In genomic region chr12:85599478-85600152, GRCm38 (mm10) we compare ENCODE assay signal across 8 mouse cellular contexts. TPM values are rescaled to one million over a fixed set of nuclear protein-coding genes. Genes with fewer than 3 reads are reported as not detected.
A peak's percentile ranks its signal among the peaks of the same experiment; 100 is the strongest.
DNase-seq lines count a peak whose midpoint lies in the region; ATAC-seq and TF ChIP-seq lines count a peak whose summit lies in the region.

No protein-coding gene starts in this region.

- H3K4me1 ChIP-seq in forebrain, embryonic 14.5 days (ENCODE audit: control insufficient read depth, insufficient read depth, low read length), result peaks cover 6% of the 10 kb centered on the region; the same call in 1 of the 2 replicates
- H3K4me1 ChIP-seq in hindbrain, embryonic 14.5 days (replicated peaks; ENCODE audit: control insufficient read depth, insufficient read depth, low read length), result peaks cover 42% of the 10 kb centered on the region
- peaks cover 42% of the 10 kb centered on the region for H3K4me1 ChIP-seq in liver, postnatal 0 days (ENCODE audit: insufficient read depth)
- peaks cover 59% of the 10 kb centered on the region for H3K4me1 ChIP-seq in neural tube, embryonic 15.5 days

- H3K27me3 ChIP-seq in forebrain, embryonic 14.5 days (replicated peaks; ENCODE audit: control insufficient read depth, insufficient read depth, low read length), result 0 out of 2 replicates have a peak, but pooled peaks cover 4% of the 10 kb centered on the region
- H3K27me3 ChIP-seq in hindbrain, embryonic 14.5 days (ENCODE audit: control insufficient read depth, insufficient read depth, low read length), result no peaks in the 10 kb centered on the region
- peaks cover 12% of the 10 kb centered on the region; the same call in 1 of the 2 replicates for H3K27me3 ChIP-seq in liver, postnatal 0 days (ENCODE audit: insufficient read depth, low read length)
- H3K27me3 ChIP-seq in neural tube, embryonic 15.5 days (replicated peaks), result no peaks in the 10 kb centered on the region

- intact Hi-C loops in left cerebral cortex, postnatal 4 days (cut with DNase I), result no loop called here

- TF ChIP-seq POLR2A in brain, embryonic 14.5 days (IDR thresholded peaks at IDR 0.05; ENCODE audit: borderline replicate concordance, extremely low read depth, insufficient read depth, insufficient read length, poor library complexity, severe bottlenecking), result no peak

- peak overlapping the region; percentile 89 for H3K9ac ChIP-seq in forebrain, embryonic 14.5 days (ENCODE audit: low read length)
- H3K9ac ChIP-seq in hindbrain, embryonic 14.5 days, result peak overlapping the region; percentile 95
- peak overlapping the region; percentile 84 for H3K9ac ChIP-seq in liver, postnatal 0 days (replicated peaks)
- H3K9ac ChIP-seq in neural tube, embryonic 15.5 days (replicated peaks), result peak overlapping the region; percentile 94

- peak overlapping the region; percentile 70 for H3K4me3 ChIP-seq in forebrain, embryonic 14.5 days (ENCODE audit: low read depth, low read length)
- peak overlapping the region; percentile 84 for H3K4me3 ChIP-seq in hindbrain, embryonic 14.5 days (replicated peaks; ENCODE audit: low read length)
- peak overlapping the region; percentile 70 for H3K4me3 ChIP-seq in liver, postnatal 0 days (ENCODE audit: low read depth, low read length)
- H3K4me3 ChIP-seq in neural tube, embryonic 15.5 days (replicated peaks), result peak overlapping the region; percentile 93

- DNase-seq in left cerebral cortex, postnatal 4 days, result peak; percentile 39
- DNase-seq in left cerebral cortex, adult 8-10 months (ENCODE audit: low spot score in 2 of 2), result no peak
- DNase-seq in brain, embryonic 14.5 days (ENCODE audit: low read depth), result peak; percentile 66
- DNase-seq in forebrain, embryonic 14.5 days (ENCODE audit: low spot score), result peak; percentile 34
- DNase-seq in hindbrain, embryonic 14.5 days (ENCODE audit: low spot score), result peak; percentile 40
- DNase-seq in liver, postnatal 0 days, result peak; percentile 44
- DNase-seq in thymus, postnatal 36 days, result peak; percentile 61 to 73

- TF ChIP-seq CTCF in brain, embryonic 14.5 days (IDR thresholded peaks at IDR 0.05; ENCODE audit: borderline replicate concordance, extremely low read depth, insufficient read depth, insufficient read length), result no peak
- no peak for TF ChIP-seq CTCF in liver, postnatal 0 days (IDR thresholded peaks at IDR 0.05; ENCODE audit: low read depth)

- peak; percentile 70 for ATAC-seq in forebrain, embryonic 14.5 days
- ATAC-seq in hindbrain, embryonic 14.5 days (ENCODE audit: low FRiP score), result peak; percentile 71
- peak; percentile 32 for ATAC-seq in liver, postnatal 0 days
- peak; percentile 72 for ATAC-seq in neural tube, embryonic 15.5 days (ENCODE audit: low FRiP score)

- H3K27ac ChIP-seq in forebrain, embryonic 14.5 days (ENCODE audit: low read depth, low read length), result peak overlapping the region; percentile 77
- H3K27ac ChIP-seq in hindbrain, embryonic 14.5 days, result peak overlapping the region; percentile 92
- peak overlapping the region; percentile 72 for H3K27ac ChIP-seq in liver, postnatal 0 days (ENCODE audit: low read depth)
- H3K27ac ChIP-seq in neural tube, embryonic 15.5 days (replicated peaks), result peak overlapping the region; percentile 93

- no peaks in the 10 kb centered on the region for H3K9me3 ChIP-seq in forebrain, embryonic 14.5 days (replicated peaks; ENCODE audit: control insufficient read depth, low read length)
- H3K9me3 ChIP-seq in hindbrain, embryonic 14.5 days (ENCODE audit: control insufficient read depth, low read length), result no peaks in the 10 kb centered on the region
- no peaks in the 10 kb centered on the region for H3K9me3 ChIP-seq in liver, postnatal 0 days (ENCODE audit: low read length)
- no peaks in the 10 kb centered on the region for H3K9me3 ChIP-seq in neural tube, embryonic 15.5 days (replicated peaks)

- 2% methylated on average over 22 of the region's 49 CpGs for WGBS in forebrain, embryonic 14.5 days
- whole genome bisulfite sequencing in hindbrain, embryonic 14.5 days, result under 1% methylated on average over 38 of the region's 49 CpGs
- under 1% methylated on average over 34 of the region's 49 CpGs for WGBS in liver, postnatal 0 days (ENCODE audit: insufficient replicate concordance)
- under 1% methylated on average over 32 of the region's 49 CpGs for WGBS in neural tube, embryonic 15.5 days

- TF ChIP-seq EP300 in liver, postnatal 0 days (IDR thresholded peaks at IDR 0.05; ENCODE audit: low read depth), result no peak

- H3K36me3 ChIP-seq in forebrain, embryonic 14.5 days (ENCODE audit: control insufficient read depth, insufficient read depth, low read length), result no peaks in the 10 kb centered on the region
- H3K36me3 ChIP-seq in hindbrain, embryonic 14.5 days (replicated peaks; ENCODE audit: control insufficient read depth, insufficient read depth), result no peaks in the 10 kb centered on the region
- H3K36me3 ChIP-seq in liver, postnatal 0 days (replicated peaks; ENCODE audit: insufficient read depth, low read length), result no peaks in the 10 kb centered on the region
- no peaks in the 10 kb centered on the region for H3K36me3 ChIP-seq in neural tube, embryonic 15.5 days

- peak overlapping the region; percentile 90 for H3K4me2 ChIP-seq in forebrain, embryonic 14.5 days (ENCODE audit: low read length)
- peak overlapping the region; percentile 76 for H3K4me2 ChIP-seq in hindbrain, embryonic 14.5 days (replicated peaks)
- H3K4me2 ChIP-seq in liver, postnatal 0 days (ENCODE audit: low read depth, low read length), result peak overlapping the region; percentile 68
- H3K4me2 ChIP-seq in neural tube, embryonic 15.5 days, result peak overlapping the region; percentile 63

RNA-seq across cellular contexts. Expression of gene Jdp2, which starts 0.8 kb away (rescaled TPM):
- 10 to 100 TPM; 16.4 to 19.1 TPM for total RNA-seq in left cerebral cortex, postnatal 4 days (2021)
- total RNA-seq in left cerebral cortex, adult 8-10 months (2022), result 10 to 100 TPM; 49.9 to 67.7 (median 55.7) TPM
- 7.3 and 11.9 TPM in 2 replicates for polyA plus RNA-seq in brain, embryonic 14.5 days (2012; rRNA removed)
- polyA plus RNA-seq in forebrain, embryonic 14.5 days (2014; fragmentation: Nextera tagmentation; extraction: Ambion mirVana), result 0.24 TPM in 1 of 2 replicates, not detected in the other
- 0.83 and 1.3 TPM in 2 replicates for polyA plus RNA-seq in hindbrain, embryonic 14.5 days (2014; fragmentation: Nextera tagmentation; extraction: Ambion mirVana)
- 0.25 and 0.33 TPM in 2 replicates for polyA plus RNA-seq in liver, postnatal 0 days (2015; fragmentation: Nextera tagmentation; extraction: Ambion mirVana)
- polyA plus RNA-seq in neural tube, embryonic 15.5 days (2015; fragmentation: Nextera tagmentation; extraction: Ambion mirVana), result 0.68 and 0.69 TPM in 2 replicates

Comparison
In these comparisons a context has a peak if more than half of its experiments do, and no peak if none do; other contexts are left out.
1. DNase-seq: peak in left cerebral cortex, postnatal 4 days (single experiment), brain, embryonic 14.5 days (single experiment), forebrain, embryonic 14.5 days (single experiment), hindbrain, embryonic 14.5 days (single experiment), liver, postnatal 0 days (single experiment) and thymus, postnatal 36 days (2 of 2); none in left cerebral cortex, adult 8-10 months (0 of 2).
2. Peak in every context shown above with its lines, with median percentiles within 50 percentile points of each other: ATAC-seq, H3K27ac ChIP-seq, H3K4me2 ChIP-seq, H3K4me3 ChIP-seq and H3K9ac ChIP-seq.